Mouse (Mus musculus) kidney, adult 2 months (tissue): ENCODE data around the gene Zfp334.

Experiments
- CTCF ChIP-seq: fragments of 200-500 bp; conservative IDR thresholded peaks from 2 replicates; pipeline ENCODE4 v1.5.1; 2011; ENCODE audit warnings: low read depth, mild to moderate bottlenecking, control low read depth, low read length, moderate library complexity, mixed read lengths; ENCODE audit not compliant: insufficient read depth, insufficient read length
- POLR2A ChIP-seq: fragments of 200-500 bp; IDR thresholded peaks from one replicate; pipeline ENCODE4 v1.6.1; 2011; ENCODE audit warnings: low read depth, low read length, control low read depth

DNA sequence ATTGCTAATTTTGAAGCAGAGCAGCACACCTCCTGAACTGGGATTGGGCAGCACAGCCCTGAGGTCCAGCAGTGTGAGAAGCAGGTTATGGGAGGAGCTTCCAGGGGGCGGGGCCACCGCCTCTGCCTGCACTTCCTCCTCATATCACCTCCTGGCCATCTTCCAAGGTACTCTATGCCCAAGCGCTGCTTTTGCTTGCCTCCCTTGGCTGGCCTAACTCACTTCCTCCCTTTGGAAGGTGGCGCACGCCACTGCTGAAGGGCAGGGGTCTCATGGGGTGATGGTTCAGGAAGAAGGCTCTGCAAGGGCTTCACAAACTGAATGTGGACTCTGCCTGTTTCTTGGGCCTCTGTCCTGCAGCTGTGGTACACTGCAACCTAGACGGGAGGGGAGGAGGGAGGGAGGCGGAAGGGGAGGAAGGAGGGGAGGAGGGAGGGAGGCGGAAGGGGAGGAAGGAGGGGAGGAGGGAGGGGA, 21.0 kb downstream of the Zfp334 start:
- TF ChIP-seq POLR2A (no peak), CTCF (no peak)
